Mouse (Mus musculus): ENCODE results near the gene Ankrd23. TPM values are rescaled to one million over a fixed set of nuclear protein-coding genes. Genes with fewer than 3 reads are reported as not detected.

Ankrd23 gene
- polyA plus RNA-seq, 1 experiment from 2014 or later: 6.9 TPM

- Histone ChIP-seq H3K4me3 (no peak overlapping the region), H3K9ac (no peak overlapping the region), H3K36me3 (no peaks in the 10 kb centered on the region), H3K4me1 (peaks cover 9% of the 10 kb centered on the region), H3K4me2 (no peak overlapping the region), H3K27ac (no peak overlapping the region), H3K27me3 (replicated peaks) (no peaks in the 10 kb centered on the region), H3K9me3 (replicated peaks) (no peaks in the 10 kb centered on the region)
- WGBS (ENCODE audit: insufficient replicate concordance): 62% methylated on average over 5 of the region's 5 CpGs
- no peak for ATAC-seq
Observed at GRCm38 (mm10) chr1:36508238-36508637, 28.4 kb downstream of the Ankrd23 start.

GRCm38 (mm10) chr1:36501261-36501660, 35.4 kb downstream of the Ankrd23 start:
- Histone ChIP-seq H3K27ac (no peak overlapping the region), H3K9me3 (replicated peaks) (no peaks in the 10 kb centered on the region), H3K4me3 (no peak overlapping the region), H3K9ac (no peak overlapping the region), H3K4me1 (no peaks in the 10 kb centered on the region), H3K27me3 (replicated peaks) (no peaks in the 10 kb centered on the region), H3K36me3 (peaks cover 8% of the 10 kb centered on the region; the same call in 1 of the 2 replicates), H3K4me2 (no peak overlapping the region)
- WGBS (ENCODE audit: insufficient replicate concordance): 3% methylated on average over 3 of the region's 3 CpGs
- no peak for ATAC-seq

GRCm38 (mm10) chr1:36497312-36497711, 39.4 kb downstream of the Ankrd23 start:
- no peak for ATAC-seq
- H3K4me1 ChIP-seq: no peaks in the 10 kb centered on the region
- H3K27ac ChIP-seq: no peak overlapping the region
- 58% methylated on average over 2 of the region's 2 CpGs for WGBS (ENCODE audit: insufficient replicate concordance)
- H3K9ac ChIP-seq: no peak overlapping the region
- no peak overlapping the region for H3K4me3 ChIP-seq
- H3K36me3 ChIP-seq: peaks cover 8% of the 10 kb centered on the region; the same call in 1 of the 2 replicates
- H3K27me3 ChIP-seq (replicated peaks): no peaks in the 10 kb centered on the region
- no peaks in the 10 kb centered on the region for H3K9me3 ChIP-seq (replicated peaks)
- no peak overlapping the region for H3K4me2 ChIP-seq

GRCm38 (mm10) chr1:36496719-36497118, 40.0 kb downstream of the Ankrd23 start:
- WGBS (ENCODE audit: insufficient replicate concordance): 54% methylated on average over 2 of the region's 2 CpGs
- H3K9ac ChIP-seq: no peak overlapping the region
- H3K36me3 ChIP-seq: peaks cover 8% of the 10 kb centered on the region; the same call in 1 of the 2 replicates
- no peak overlapping the region for H3K4me3 ChIP-seq
- H3K9me3 ChIP-seq (replicated peaks): no peaks in the 10 kb centered on the region
- no peaks in the 10 kb centered on the region for H3K27me3 ChIP-seq (replicated peaks)
- no peak overlapping the region for H3K27ac ChIP-seq
- no peaks in the 10 kb centered on the region for H3K4me1 ChIP-seq
- no peak for ATAC-seq
- H3K4me2 ChIP-seq: no peak overlapping the region

- 69% methylated on average over 6 of the region's 6 CpGs for WGBS (ENCODE audit: insufficient replicate concordance)
- Histone ChIP-seq H3K4me2 (no peak overlapping the region), H3K9me3 (replicated peaks) (no peaks in the 10 kb centered on the region), H3K9ac (no peak overlapping the region), H3K27ac (no peak overlapping the region), H3K36me3 (no peaks in the 10 kb centered on the region), H3K4me1 (no peaks in the 10 kb centered on the region), H3K4me3 (no peak overlapping the region), H3K27me3 (replicated peaks) (no peaks in the 10 kb centered on the region)
- no peak for ATAC-seq
Observed at GRCm38 (mm10) chr1:36493299-36493698, 43.4 kb downstream of the Ankrd23 start.

GRCm38 (mm10) chr1:36492416-36493139, 44.1 kb downstream of the Ankrd23 start:
- H3K36me3 ChIP-seq: no peaks in the 10 kb centered on the region
- no peak overlapping the region for H3K27ac ChIP-seq
- H3K9me3 ChIP-seq (replicated peaks): no peaks in the 10 kb centered on the region
- no peak overlapping the region for H3K9ac ChIP-seq
- H3K4me1 ChIP-seq: no peaks in the 10 kb centered on the region
- no peak overlapping the region for H3K4me2 ChIP-seq
- H3K27me3 ChIP-seq (replicated peaks): no peaks in the 10 kb centered on the region
- 52% methylated on average over 9 of the region's 9 CpGs for WGBS (ENCODE audit: insufficient replicate concordance)
- H3K4me3 ChIP-seq: no peak overlapping the region
- ATAC-seq: 0 out of 2 replicates have a peak, but pooled peaks have one; percentile 30

- H3K4me2 ChIP-seq: no peak overlapping the region
- no peaks in the 10 kb centered on the region for H3K4me1 ChIP-seq
- H3K9me3 ChIP-seq (replicated peaks): no peaks in the 10 kb centered on the region
- no peak overlapping the region for H3K27ac ChIP-seq
- H3K9ac ChIP-seq: no peak overlapping the region
- H3K4me3 ChIP-seq: no peak overlapping the region
- ATAC-seq: no peak
- no peaks in the 10 kb centered on the region for H3K27me3 ChIP-seq (replicated peaks)
- no peaks in the 10 kb centered on the region for H3K36me3 ChIP-seq
- 69% methylated on average over 6 of the region's 6 CpGs for WGBS (ENCODE audit: insufficient replicate concordance)
Observed at GRCm38 (mm10) chr1:36489661-36490060, 47.0 kb downstream of the Ankrd23 start.

- H3K36me3 ChIP-seq: no peaks in the 10 kb centered on the region
- H3K4me3 ChIP-seq: no peak overlapping the region
- no peak overlapping the region for H3K4me2 ChIP-seq
- 75% methylated on average over 9 of the region's 9 CpGs for WGBS (ENCODE audit: insufficient replicate concordance)
- H3K9me3 ChIP-seq (replicated peaks): no peaks in the 10 kb centered on the region
- ATAC-seq: no peak
- no peak overlapping the region for H3K27ac ChIP-seq
- H3K4me1 ChIP-seq: peaks cover 6% of the 10 kb centered on the region
- H3K27me3 ChIP-seq (replicated peaks): no peaks in the 10 kb centered on the region
- no peak overlapping the region for H3K9ac ChIP-seq
Observed at GRCm38 (mm10) chr1:36487111-36487510, 49.6 kb downstream of the Ankrd23 start.

GRCm38 (mm10) chr1:36485080-36485479, 51.6 kb downstream of the Ankrd23 start:
- 64% methylated on average over 7 of the region's 7 CpGs for WGBS (ENCODE audit: insufficient replicate concordance)
- no peak overlapping the region for H3K4me2 ChIP-seq
- no peak overlapping the region for H3K4me3 ChIP-seq
- no peaks in the 10 kb centered on the region for H3K27me3 ChIP-seq (replicated peaks)
- no peak overlapping the region for H3K27ac ChIP-seq
- H3K9ac ChIP-seq: no peak overlapping the region
- H3K36me3 ChIP-seq: no peaks in the 10 kb centered on the region
- H3K9me3 ChIP-seq (replicated peaks): no peaks in the 10 kb centered on the region
- ATAC-seq: no peak
- H3K4me1 ChIP-seq: peaks cover 8% of the 10 kb centered on the region

- no peak overlapping the region for H3K9ac ChIP-seq
- no peaks in the 10 kb centered on the region for H3K27me3 ChIP-seq (replicated peaks)
- H3K4me1 ChIP-seq: peaks cover 8% of the 10 kb centered on the region
- no peak overlapping the region for H3K27ac ChIP-seq
- H3K36me3 ChIP-seq: no peaks in the 10 kb centered on the region
- WGBS (ENCODE audit: insufficient replicate concordance): 62% methylated on average over 4 of the region's 4 CpGs
- no peak overlapping the region for H3K4me2 ChIP-seq
- ATAC-seq: peak; percentile 37
- H3K4me3 ChIP-seq: no peak overlapping the region
- H3K9me3 ChIP-seq (replicated peaks): no peaks in the 10 kb centered on the region
Observed at GRCm38 (mm10) chr1:36483825-36484224, 52.9 kb downstream of the Ankrd23 start.
